Mouse (Mus musculus) WW6 (cell line): Measurements from ENCODE around the gene Mtmr10.

Source experiments
- DNase-seq: peaks from one replicate; pipeline ENCODE4 v3.0.0-alpha.2; 2013; ENCODE audit warnings: low read depth, low spot score

Mtmr10 gene

DNA sequence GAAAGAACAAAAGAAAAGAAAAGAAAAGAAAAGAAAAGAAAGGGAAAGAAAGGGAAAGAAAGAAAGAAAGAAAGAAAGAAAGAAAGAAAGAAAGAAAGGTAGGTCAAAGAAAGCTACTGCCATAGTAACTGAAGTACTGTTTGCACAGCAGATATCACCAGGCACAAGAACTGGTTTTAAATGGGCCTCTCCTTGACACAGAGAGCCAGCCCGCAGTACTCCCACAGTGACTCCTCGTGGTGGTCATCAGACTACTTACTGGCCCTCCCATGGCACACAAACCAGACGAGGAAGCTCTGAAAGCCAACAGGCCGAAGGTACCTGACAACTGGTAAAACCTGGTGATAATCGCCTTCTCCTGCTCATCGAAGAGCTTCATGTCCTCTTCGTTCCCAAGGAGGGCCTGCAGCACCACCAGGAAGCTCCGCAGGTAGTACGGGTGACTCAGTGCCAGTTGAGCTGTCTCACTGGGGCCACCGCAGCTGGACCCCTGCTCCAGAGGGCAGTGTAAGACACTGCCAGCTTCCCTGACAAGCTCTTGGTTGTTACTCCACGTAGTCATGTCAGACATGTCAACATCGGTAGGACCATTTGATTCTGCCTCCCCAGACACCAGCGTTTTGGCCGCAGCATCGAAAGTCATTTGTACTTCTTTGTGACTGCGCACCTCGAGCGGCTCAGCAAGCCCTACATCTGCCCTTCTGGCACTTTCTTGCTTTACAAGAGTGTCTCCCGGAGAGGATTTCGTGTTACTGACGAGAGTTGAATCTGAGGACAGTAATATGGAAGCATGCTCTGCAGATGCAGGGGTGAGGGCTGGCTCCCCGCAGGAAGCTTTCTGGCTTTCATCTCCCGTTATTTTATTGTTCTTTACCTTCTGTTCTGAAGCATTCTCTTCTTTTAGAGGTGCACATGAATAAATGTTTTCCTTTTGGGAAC, 84.8 kb downstream of the Mtmr10 start:
- no peak for DNase-seq

DNA sequence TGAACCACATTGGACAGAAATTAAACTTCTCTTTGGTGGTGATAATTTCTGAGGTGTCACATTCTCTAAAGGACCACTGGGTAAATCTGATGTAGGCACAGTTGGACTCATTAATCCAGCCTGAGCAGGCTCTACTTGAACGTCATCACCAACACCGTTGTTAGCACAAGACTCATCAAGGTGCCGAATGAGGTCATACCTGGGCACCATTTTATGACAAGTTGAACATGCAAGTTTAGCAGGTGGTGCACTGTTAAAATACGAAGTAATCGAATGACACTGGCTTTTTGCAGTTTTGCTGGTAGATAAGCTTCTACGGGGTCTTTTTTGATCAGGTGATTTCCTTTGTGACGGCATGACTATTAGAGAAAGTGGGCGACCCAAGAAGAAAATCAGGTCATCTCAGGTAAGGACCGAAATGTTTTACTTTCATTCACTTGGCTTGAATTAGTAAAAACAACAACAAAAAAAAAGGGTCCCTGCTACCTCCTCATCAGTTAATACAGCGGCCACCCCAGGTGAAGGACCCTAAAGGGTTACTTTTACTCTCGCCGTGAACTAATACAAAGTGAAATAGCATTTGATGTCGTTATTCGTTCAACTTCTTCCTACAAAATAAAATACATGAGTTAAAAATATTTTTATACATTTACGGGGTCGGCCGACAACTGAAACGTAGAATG, 85.8 kb downstream of the Mtmr10 start:
- DNase-seq: no peak

DNA sequence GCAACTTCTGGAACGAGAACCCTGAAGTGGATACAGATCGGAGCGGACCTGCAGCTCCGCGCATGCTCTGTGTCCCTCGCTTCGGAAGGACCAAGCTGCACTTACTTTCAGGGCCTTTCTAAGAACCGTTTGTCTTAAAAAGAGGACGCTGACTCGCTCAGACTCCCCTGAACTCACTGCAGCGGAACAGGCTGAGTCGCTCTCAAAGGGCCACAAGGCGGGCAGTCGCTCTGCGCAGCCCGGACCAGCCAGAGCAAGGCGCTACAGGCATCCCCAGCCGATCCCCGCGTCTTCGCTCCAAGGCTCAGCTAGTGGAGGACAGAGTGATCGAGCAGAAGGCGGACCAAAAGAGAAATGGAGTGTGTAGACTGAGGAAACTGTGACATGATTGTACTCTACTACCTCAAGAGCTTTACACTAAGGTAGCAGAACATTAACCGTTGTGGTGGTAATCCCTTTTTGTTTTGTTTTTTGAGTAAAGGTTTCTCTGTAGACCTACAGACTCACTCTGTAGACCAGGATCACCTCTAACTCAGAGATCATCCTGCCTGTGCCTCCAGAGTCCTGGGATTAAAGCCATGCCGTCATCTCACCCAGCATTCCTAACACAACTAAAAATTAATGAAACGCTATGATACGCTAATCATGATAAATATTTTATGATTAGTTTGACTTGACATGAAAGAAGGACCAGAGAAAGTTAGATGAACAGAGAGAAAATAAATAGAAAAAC, 86.5 kb downstream of the Mtmr10 start, which contains the start of gene Fan1:
Fan1 (minus strand) TSS at position 266 of the 733 bp plus-strand sequence.
- peak; percentile 49 for DNase-seq
